Mouse (Mus musculus) midbrain, embryonic 11.5 days (tissue): Measurements from ENCODE around the gene Ikzf2. TPM values are rescaled to one million over a fixed set of nuclear protein-coding genes. Genes with fewer than 3 reads are reported as not detected.

ENCODE experiments used
- ATAC-seq: fragments of 200-750 bp; cut with Nextera tagmentation; 2 replicates; pipeline ENCODE4 v1.8.0; 2017; ENCODE audit warnings: moderate TSS enrichment, moderate library complexity; ENCODE audit not compliant: low FRiP score
- DNase-seq: peaks from one replicate; pipeline ENCODE4 v3.0.0; 2015; ENCODE audit warnings: low spot score; ENCODE audit errors: missing footprints
- H3K27ac ChIP-seq: fragments of 300-500 bp; sonication (generic); 2 replicates; pipeline ENCODE4 v1.5.1; 2014; ENCODE audit warnings: low read depth, low read length
- H3K27me3 ChIP-seq: fragments of 300-500 bp; sonication (generic); 2 replicates; pipeline ENCODE4 v1.6.1; 2014; ENCODE audit warnings: mild to moderate bottlenecking, low read length, moderate library complexity, mixed read lengths; ENCODE audit not compliant: control insufficient read depth, insufficient read depth
- H3K36me3 ChIP-seq: fragments of 300-500 bp; sonication (generic); 2 replicates; pipeline ENCODE4 v1.6.1; 2014; ENCODE audit warnings: mild to moderate bottlenecking, low read length, moderate library complexity, mixed read lengths; ENCODE audit not compliant: control insufficient read depth, insufficient read depth
- H3K4me1 ChIP-seq: fragments of 300-500 bp; sonication (generic); 2 replicates; pipeline ENCODE4 v1.6.1; 2014; ENCODE audit warnings: low read length; ENCODE audit not compliant: control insufficient read depth, insufficient read depth
- H3K4me2 ChIP-seq: fragments of 300-500 bp; sonication (generic); 2 replicates; pipeline ENCODE4 v1.6.1; 2014; ENCODE audit warnings: mild to moderate bottlenecking, moderate library complexity
- H3K4me3 ChIP-seq: fragments of 300-500 bp; sonication (generic); 2 replicates; pipeline ENCODE4 v1.5.1; 2014; ENCODE audit warnings: low read depth, low read length
- H3K9ac ChIP-seq: fragments of 300-500 bp; sonication (generic); 2 replicates; pipeline ENCODE4 v1.6.1; 2014; ENCODE audit warnings: low read length
- H3K9me3 ChIP-seq: fragments of 300-500 bp; sonication (generic); 2 replicates; pipeline ENCODE4 v1.6.1; 2016; ENCODE audit warnings: low read length; ENCODE audit not compliant: control insufficient read depth
- WGBS: fragments of 180-500 bp; shearing (Covaris S2); extraction: QIAGEN DNeasy Blood & Tissue Kit; methylation state at CpG from one replicate; pipeline ENCODE4 v1.1.7; 2014; 5-methylcytosine and 5-hydroxymethylcytosine counted together
- polyA plus RNA-seq: library from polyadenylated mRNA; unstranded; fragments of >200 nt; fragmentation: Nextera tagmentation; extraction: Ambion mirVana; gene quantifications from 2 replicates; pipeline ENCODE4 v1.2.1, GENCODE M21; 2014

Ikzf2 gene
- 4.2 and 4.6 TPM in 2 replicates for polyA plus RNA-seq

DNA sequence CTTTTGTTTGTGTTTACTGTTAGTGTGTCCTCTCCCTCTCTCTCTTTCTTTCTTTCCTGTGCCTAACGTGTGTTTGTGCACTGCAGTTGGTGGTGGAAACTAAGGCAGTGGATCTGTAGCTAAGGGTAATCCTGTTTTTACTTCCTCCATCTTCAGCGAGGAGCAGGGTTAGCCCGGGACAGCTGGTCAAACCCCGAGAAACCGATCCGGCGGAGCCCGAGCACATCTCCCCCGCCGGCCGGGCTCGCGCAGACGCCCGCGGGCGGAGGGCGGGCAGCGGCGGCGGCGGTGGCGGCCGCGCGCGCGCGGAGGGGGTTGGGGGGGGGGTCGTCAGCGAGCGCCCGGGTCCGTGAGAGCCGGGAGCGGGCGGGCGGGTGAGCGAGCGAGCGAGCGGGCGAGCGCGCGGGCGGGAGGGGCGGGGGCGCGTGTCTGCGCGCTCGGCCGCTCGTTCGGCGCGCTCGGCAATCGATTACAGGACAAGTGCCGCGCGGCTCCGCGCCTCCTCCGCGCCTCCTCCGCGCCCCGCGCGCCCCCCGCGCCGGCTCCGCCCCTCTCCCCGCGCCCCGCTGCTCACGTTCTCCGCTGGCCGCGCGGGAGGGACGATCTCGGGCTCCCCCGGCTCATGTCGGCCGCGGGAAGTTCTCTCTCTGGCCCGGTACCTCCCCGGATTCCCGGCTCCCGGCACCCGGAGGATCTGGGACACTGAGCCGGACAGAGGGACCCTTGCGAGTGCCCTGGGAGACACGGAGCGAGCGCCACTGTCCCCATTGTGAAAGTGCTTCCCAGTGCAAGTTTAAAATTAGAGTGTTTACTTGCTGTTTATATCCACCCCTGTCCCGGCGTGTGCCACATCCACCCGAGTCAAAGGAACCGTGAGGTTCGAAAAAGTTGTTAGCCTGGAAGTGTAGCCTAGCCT lies at the start of gene Ikzf2:
Ikzf2 (minus strand) TSS at position 170 of the 916 bp plus-strand sequence.
- DNase-seq (peak; percentile 98), ATAC-seq (peak; percentile 94)
- WGBS: under 1% methylated on average over 37 of the region's 105 CpGs
- H3K9me3 ChIP-seq: no peaks in the 10 kb centered on the region
- peak within 1 kb of the TSS; percentile 84 for H3K27ac ChIP-seq
- H3K4me2 ChIP-seq: peak within 1 kb of the TSS; percentile 74
- H3K27me3 ChIP-seq: no peaks in the 10 kb centered on the region
- peaks cover 7% of the 10 kb centered on the region for H3K4me1 ChIP-seq
- no peaks in the 10 kb centered on the region for H3K36me3 ChIP-seq
- peak within 1 kb of the TSS; percentile 83 for H3K9ac ChIP-seq
- H3K4me3 ChIP-seq: peak within 1 kb of the TSS; percentile 68

DNA sequence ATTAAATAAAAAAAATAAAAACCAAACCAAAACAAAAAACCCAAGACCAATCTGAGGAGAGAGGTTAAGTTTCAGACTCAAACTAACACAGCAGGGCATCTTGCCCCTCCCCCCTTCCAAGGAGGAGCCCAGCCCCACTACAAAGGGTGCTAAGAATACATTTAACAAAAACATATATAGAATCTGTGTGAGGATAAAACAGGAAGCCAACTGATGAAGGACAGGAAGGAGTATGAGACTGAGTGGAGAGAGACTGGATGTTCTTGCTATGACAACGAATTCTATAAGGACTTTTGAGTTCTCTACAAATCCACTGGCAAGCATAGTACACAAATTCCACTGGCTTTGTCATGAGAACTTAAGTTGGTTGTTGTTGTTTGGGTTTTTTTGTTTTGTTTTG lies 42.7 kb upstream of the Ikzf2 start:
- Histone ChIP-seq H3K9me3 (no peaks in the 10 kb centered on the region; the same call in 1 of the 2 replicates), H3K27ac (no peak overlapping the region), H3K4me3 (no peak overlapping the region), H3K4me2 (no peak overlapping the region), H3K36me3 (no peaks in the 10 kb centered on the region), H3K27me3 (no peaks in the 10 kb centered on the region), H3K9ac (no peak overlapping the region), H3K4me1 (peaks cover 13% of the 10 kb centered on the region)
- DNase-seq (peak; percentile 87), ATAC-seq (peak; percentile 72; the same call in 1 of the 2 replicates)
- 22% methylated on average over 1 of the region's 1 CpGs for WGBS

DNA sequence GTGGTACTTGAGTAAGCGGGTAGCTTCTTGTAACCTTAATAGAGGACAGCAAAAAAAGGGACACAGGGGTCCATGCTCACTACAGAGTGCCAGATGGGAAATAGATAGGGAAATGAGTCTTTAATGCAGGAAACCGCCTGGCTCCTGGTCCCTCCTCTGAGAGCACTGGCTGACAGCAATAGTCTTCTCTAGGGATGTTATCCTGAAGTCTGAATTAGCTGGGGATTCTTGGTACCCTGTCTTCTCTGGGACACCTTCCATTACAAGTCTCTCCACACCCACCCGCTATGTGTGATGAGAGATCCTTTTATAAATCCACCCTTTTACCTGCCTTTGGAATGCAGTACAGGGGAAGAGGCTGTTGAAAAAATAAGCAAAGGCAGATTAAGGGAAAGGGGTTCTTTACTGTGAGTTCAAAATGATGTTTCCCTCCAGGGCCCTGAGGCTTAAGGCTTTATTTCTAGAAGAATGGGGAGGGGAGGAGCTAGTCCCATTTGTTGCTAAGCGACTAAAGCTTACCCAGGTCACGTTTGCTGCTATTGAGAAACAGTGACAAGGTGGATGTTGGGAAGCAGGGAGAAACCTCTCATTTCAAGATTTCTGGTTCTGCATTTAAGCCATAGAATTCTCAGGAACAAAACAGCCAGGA lies 42.1 kb upstream of the Ikzf2 start:
- 14% methylated on average over 5 of the region's 5 CpGs for WGBS
- H3K4me2 ChIP-seq: 0 out of 2 replicates have a peak overlapping the region, but pooled peaks have one; percentile 13
- peaks cover 13% of the 10 kb centered on the region for H3K4me1 ChIP-seq
- H3K9ac ChIP-seq: peak overlapping the region; percentile 27; the same call in 1 of the 2 replicates
- H3K9me3 ChIP-seq: no peaks in the 10 kb centered on the region; the same call in 1 of the 2 replicates
- H3K27me3 ChIP-seq: no peaks in the 10 kb centered on the region
- no peaks in the 10 kb centered on the region for H3K36me3 ChIP-seq
- H3K27ac ChIP-seq: peak overlapping the region; percentile 65
- ATAC-seq (peak; percentile 94), DNase-seq (peak; percentile 92)
- no peak overlapping the region for H3K4me3 ChIP-seq

DNA sequence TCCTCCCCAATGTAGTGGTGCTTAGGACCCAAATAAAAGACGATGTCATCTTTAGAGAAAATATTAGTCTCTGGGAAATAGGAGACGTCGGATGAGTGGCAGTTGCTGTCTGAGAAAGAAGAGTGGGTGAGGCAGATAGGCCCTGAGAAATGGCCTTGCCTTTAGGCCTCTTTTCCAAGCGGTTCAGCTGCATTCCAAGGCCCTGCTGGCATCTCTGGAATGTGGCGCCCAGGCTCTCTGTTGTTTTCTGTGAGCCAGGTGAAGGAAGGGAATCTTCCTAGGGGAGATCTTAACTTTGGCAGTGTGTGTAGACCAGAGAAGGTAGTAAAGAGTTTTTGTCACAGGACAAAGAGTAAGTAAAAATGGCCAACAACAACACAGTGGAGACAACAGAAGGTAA lies 40.9 kb upstream of the Ikzf2 start:
- H3K36me3 ChIP-seq: no peaks in the 10 kb centered on the region
- H3K4me3 ChIP-seq: no peak overlapping the region
- DNase-seq: no peak
- WGBS: 44% methylated on average over 5 of the region's 5 CpGs
- H3K9me3 ChIP-seq: no peaks in the 10 kb centered on the region; the same call in 1 of the 2 replicates
- no peak for ATAC-seq
- H3K27me3 ChIP-seq: no peaks in the 10 kb centered on the region
- no peak overlapping the region for H3K27ac ChIP-seq
- H3K4me2 ChIP-seq: no peak overlapping the region
- H3K9ac ChIP-seq: no peak overlapping the region
- H3K4me1 ChIP-seq: peaks cover 13% of the 10 kb centered on the region

DNA sequence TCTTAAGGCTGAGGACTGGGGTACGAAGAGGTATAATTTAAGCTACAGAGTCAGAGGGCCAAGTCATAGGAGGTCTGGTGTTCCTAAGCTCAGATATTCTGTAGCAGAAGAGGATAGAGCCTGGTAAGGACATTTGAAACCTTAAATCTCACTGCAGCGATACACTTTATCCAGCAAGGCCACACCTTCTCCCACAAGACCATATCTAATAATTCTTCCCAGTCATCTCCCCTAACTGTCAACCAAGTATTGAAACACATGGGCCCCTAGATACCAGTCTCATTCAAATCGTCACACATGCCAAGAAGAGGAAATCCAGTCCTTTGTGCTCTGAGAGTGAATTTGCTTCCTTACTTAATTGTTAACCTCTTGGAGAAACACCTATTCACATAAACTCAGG lies 30.1 kb upstream of the Ikzf2 start:
- no peaks in the 10 kb centered on the region for H3K9me3 ChIP-seq
- no peaks in the 10 kb centered on the region for H3K27me3 ChIP-seq
- H3K27ac ChIP-seq: no peak overlapping the region
- no peak overlapping the region for H3K4me3 ChIP-seq
- no peak overlapping the region for H3K4me2 ChIP-seq
- DNase-seq (no peak), ATAC-seq (no peak)
- no peaks in the 10 kb centered on the region for H3K4me1 ChIP-seq
- no peaks in the 10 kb centered on the region for H3K36me3 ChIP-seq
- no peak overlapping the region for H3K9ac ChIP-seq
- WGBS: 86% methylated on average over 3 of the region's 3 CpGs

DNA sequence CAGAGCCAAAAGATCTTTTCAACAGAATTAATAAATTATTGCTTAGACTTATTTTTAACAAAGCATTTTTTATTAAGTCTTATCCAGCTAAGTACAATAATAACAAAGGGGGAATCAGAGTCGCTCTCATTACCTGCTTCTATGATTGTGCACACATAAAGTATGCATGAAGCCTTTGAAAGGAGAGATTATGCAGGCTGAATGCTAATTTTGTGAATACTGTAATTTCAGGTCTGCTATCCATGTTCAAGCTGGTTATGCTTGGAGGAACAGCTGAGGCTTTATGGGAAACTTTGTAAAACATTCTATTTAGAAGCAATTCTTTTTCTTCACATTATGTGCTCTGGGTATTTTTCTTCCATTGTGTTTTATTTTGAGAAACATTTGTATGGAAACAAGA lies 21.5 kb upstream of the Ikzf2 start:
- 92% methylated on average over 1 of the region's 1 CpGs for WGBS
- no peaks in the 10 kb centered on the region for H3K27me3 ChIP-seq
- H3K4me3 ChIP-seq: no peak overlapping the region
- no peak overlapping the region for H3K4me2 ChIP-seq
- no peaks in the 10 kb centered on the region for H3K9me3 ChIP-seq
- no peaks in the 10 kb centered on the region for H3K36me3 ChIP-seq
- H3K9ac ChIP-seq: no peak overlapping the region
- ATAC-seq (no peak), DNase-seq (no peak)
- H3K4me1 ChIP-seq: no peaks in the 10 kb centered on the region
- H3K27ac ChIP-seq: no peak overlapping the region

DNA sequence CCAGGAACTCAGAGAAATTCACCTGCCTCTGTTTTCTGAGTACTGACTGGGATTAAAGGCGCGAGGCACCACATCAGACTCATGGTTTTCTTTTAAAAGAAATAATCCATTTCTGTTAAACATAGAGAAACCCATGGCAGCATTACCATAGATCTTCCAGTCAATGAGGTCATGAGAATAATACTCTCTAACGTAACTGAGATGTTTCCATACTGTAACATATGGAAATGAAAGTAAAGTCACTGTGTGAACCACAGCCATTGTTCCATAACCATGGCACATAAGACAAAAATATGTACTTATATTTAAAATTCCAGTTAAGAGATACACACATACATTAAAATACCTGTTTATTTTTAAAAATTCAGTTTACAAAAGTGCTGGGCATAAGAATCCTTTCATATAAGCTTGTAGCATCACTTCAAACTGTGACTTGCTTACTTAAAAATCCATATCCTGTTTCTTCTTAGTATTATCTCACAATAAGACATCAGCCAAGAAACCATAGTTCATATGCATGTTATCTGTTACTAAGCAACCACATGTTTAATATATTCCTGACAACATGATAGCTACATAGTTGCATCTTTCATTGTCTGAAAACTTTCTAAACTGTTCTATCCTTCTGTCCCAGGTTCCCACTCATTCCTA lies 16.6 kb upstream of the Ikzf2 start:
- DNase-seq (no peak), ATAC-seq (no peak)
- Histone ChIP-seq H3K9ac (no peak overlapping the region), H3K36me3 (no peaks in the 10 kb centered on the region), H3K9me3 (no peaks in the 10 kb centered on the region), H3K4me2 (no peak overlapping the region), H3K27ac (no peak overlapping the region), H3K4me3 (no peak overlapping the region), H3K4me1 (no peaks in the 10 kb centered on the region), H3K27me3 (no peaks in the 10 kb centered on the region)
- 93% methylated on average over 3 of the region's 3 CpGs for WGBS

DNA sequence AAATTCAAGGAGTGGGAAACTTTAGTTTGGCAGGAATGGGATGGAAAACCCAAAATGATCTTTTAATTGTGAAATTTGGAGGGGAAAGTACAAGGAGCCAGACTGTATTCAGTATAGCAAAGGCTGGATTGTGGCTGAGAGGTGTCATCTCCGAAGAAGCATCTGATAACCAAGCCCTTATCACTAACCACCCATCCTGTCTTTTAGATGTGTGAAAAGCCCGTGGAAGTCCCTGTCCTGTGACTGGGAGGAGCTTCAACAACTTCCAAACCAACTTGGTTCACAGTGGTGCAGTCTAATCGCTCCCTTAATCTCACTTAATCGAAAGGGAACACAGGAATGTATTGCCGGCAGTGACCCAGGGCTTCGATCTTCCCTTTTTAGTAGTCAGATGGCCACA lies 4.9 kb upstream of the Ikzf2 start:
- Histone ChIP-seq H3K36me3 (no peaks in the 10 kb centered on the region), H3K27me3 (no peaks in the 10 kb centered on the region), H3K4me1 (peaks cover 5% of the 10 kb centered on the region), H3K9me3 (no peaks in the 10 kb centered on the region), H3K4me3 (no peak overlapping the region), H3K4me2 (no peak overlapping the region), H3K27ac (no peak overlapping the region), H3K9ac (no peak overlapping the region)
- no peak for DNase-seq
- WGBS: 77% methylated on average over 6 of the region's 6 CpGs
- no peak for ATAC-seq
